Mouse (Mus musculus) heart, embryonic 15.5 days (tissue): ENCODE data around the gene 4932438A13Rik. TPM values are rescaled to one million over a fixed set of nuclear protein-coding genes. Genes with fewer than 3 reads are reported as not detected.

Experiments used
- ATAC-seq: fragments of 200-750 bp; cut with Nextera tagmentation; replicated peaks from 2 replicates; pipeline ENCODE4 v1.8.0; 2017; ENCODE audit warnings: low read depth, moderate TSS enrichment; ENCODE audit not compliant: insufficient number of reproducible peaks, insufficient read depth, low FRiP score
- H3K27ac ChIP-seq: fragments of 300-500 bp; sonication (generic); 2 replicates; pipeline ENCODE4 v1.5.1; 2015; ENCODE audit warnings: mild to moderate bottlenecking, inconsistent platforms
- H3K27me3 ChIP-seq: fragments of 300-500 bp; sonication (generic); 2 replicates; pipeline ENCODE4 v1.6.1; 2015; ENCODE audit warnings: inconsistent platforms
- H3K36me3 ChIP-seq: fragments of 300-500 bp; sonication (generic); 2 replicates; pipeline ENCODE4 v1.6.1; 2015; ENCODE audit warnings: mild to moderate bottlenecking, inconsistent platforms
- H3K4me1 ChIP-seq: fragments of 300-500 bp; sonication (generic); replicated peaks from 2 replicates; pipeline ENCODE4 v1.6.1; 2015; ENCODE audit warnings: inconsistent platforms
- H3K4me2 ChIP-seq: fragments of 300-500 bp; sonication (generic); 2 replicates; pipeline ENCODE4 v1.6.1; 2015; ENCODE audit warnings: inconsistent platforms, mild to moderate bottlenecking, moderate library complexity
- H3K4me3 ChIP-seq: fragments of 300-500 bp; sonication (generic); 2 replicates; pipeline ENCODE4 v1.5.1; 2015; ENCODE audit warnings: mild to moderate bottlenecking, inconsistent platforms
- H3K9ac ChIP-seq: fragments of 300-500 bp; sonication (generic); 2 replicates; pipeline ENCODE4 v1.6.1; 2015; ENCODE audit warnings: mild to moderate bottlenecking, inconsistent platforms
- H3K9me3 ChIP-seq: fragments of 300-500 bp; sonication (generic); replicated peaks from 2 replicates; pipeline ENCODE4 v1.6.1; 2016; ENCODE audit warnings: inconsistent platforms
- WGBS: fragments of 180-500 bp; shearing (Covaris S2); methylation state at CpG from one replicate; pipeline ENCODE4 v1.1.7; 2015; ENCODE audit warnings: mixed read lengths; 5-methylcytosine and 5-hydroxymethylcytosine counted together
- polyA plus RNA-seq: library from polyadenylated mRNA; unstranded; fragments of >200 nt; fragmentation: Nextera tagmentation; extraction: Ambion mirVana; gene quantifications from 2 replicates; pipeline ENCODE4 v1.2.1, GENCODE M21; 2015

Gene 4932438A13Rik
- 27.7 and 36.0 TPM in 2 replicates for polyA plus RNA-seq

- Histone ChIP-seq H3K9me3 (no peaks in the 10 kb centered on the region), H3K4me3 (peak within 1 kb of the TSS; percentile 97), H3K27me3 (no peaks in the 10 kb centered on the region), H3K36me3 (peaks cover 13% of the 10 kb centered on the region; the same call in 1 of the 2 replicates), H3K9ac (peak within 1 kb of the TSS; percentile 92), H3K4me2 (peak within 1 kb of the TSS; percentile 65), H3K27ac (peak within 1 kb of the TSS; percentile 88), H3K4me1 (peaks cover 10% of the 10 kb centered on the region)
- WGBS: 1% methylated on average over 35 of the region's 38 CpGs
- peak; percentile 98 for ATAC-seq
Measured at GRCm38 (mm10) chr3:36862721-36863275, at the start of gene 4932438A13Rik. Gene 4932438A13Rik (plus strand): TSS chr3:36863104.

- no peak overlapping the region for H3K9ac ChIP-seq
- no peaks in the 10 kb centered on the region for H3K27me3 ChIP-seq
- no peak overlapping the region for H3K4me3 ChIP-seq
- ATAC-seq: no peak
- no peak overlapping the region for H3K27ac ChIP-seq
- H3K9me3 ChIP-seq: no peaks in the 10 kb centered on the region
- H3K36me3 ChIP-seq: no peaks in the 10 kb centered on the region
- no peaks in the 10 kb centered on the region for H3K4me1 ChIP-seq
- H3K4me2 ChIP-seq: no peak overlapping the region
- WGBS: 80% methylated on average over 5 of the region's 5 CpGs
Measured at GRCm38 (mm10) chr3:36816633-36817032, 46.3 kb upstream of the 4932438A13Rik start.

GRCm38 (mm10) chr3:36819402-36819801 is 43.5 kb upstream of the 4932438A13Rik start:
- Histone ChIP-seq H3K36me3 (no peaks in the 10 kb centered on the region), H3K4me3 (no peak overlapping the region), H3K9ac (no peak overlapping the region), H3K4me1 (no peaks in the 10 kb centered on the region), H3K27ac (no peak overlapping the region), H3K9me3 (no peaks in the 10 kb centered on the region), H3K27me3 (no peaks in the 10 kb centered on the region), H3K4me2 (no peak overlapping the region)
- 45% methylated on average over 7 of the region's 7 CpGs for WGBS
- ATAC-seq: no peak

- no peaks in the 10 kb centered on the region for H3K27me3 ChIP-seq
- H3K9me3 ChIP-seq: no peaks in the 10 kb centered on the region
- WGBS: 73% methylated on average over 9 of the region's 9 CpGs
- no peaks in the 10 kb centered on the region for H3K36me3 ChIP-seq
- no peak overlapping the region for H3K9ac ChIP-seq
- H3K4me2 ChIP-seq: no peak overlapping the region
- H3K4me1 ChIP-seq: no peaks in the 10 kb centered on the region
- H3K27ac ChIP-seq: no peak overlapping the region
- ATAC-seq: no peak
- H3K4me3 ChIP-seq: no peak overlapping the region
Measured at GRCm38 (mm10) chr3:36821037-36821436, 41.9 kb upstream of the 4932438A13Rik start.

DNA sequence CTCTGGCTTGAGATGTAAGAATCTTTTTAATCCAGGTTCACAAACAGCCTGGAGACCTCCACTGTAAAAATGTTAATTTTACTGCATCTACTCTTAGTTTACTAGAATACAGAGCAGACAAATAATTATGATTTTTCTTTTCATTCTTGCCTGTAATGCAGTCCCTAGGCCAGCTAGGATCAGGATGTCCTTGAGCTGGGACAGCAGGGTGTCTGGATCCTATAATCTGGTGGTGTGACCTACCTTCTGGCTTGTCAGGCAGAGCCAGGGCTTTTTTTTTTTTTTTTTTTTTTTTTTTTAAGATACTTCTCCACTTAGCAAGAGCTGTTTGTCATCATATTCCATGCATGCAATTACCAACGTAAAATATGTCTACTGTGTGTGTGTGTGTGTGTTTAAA is 37.8 kb upstream of the 4932438A13Rik start:
- no peaks in the 10 kb centered on the region for H3K27me3 ChIP-seq
- H3K4me2 ChIP-seq: no peak overlapping the region
- H3K4me3 ChIP-seq: no peak overlapping the region
- 59% methylated on average over 1 of the region's 1 CpGs for WGBS
- no peaks in the 10 kb centered on the region for H3K36me3 ChIP-seq
- no peaks in the 10 kb centered on the region for H3K9me3 ChIP-seq
- no peak overlapping the region for H3K9ac ChIP-seq
- H3K27ac ChIP-seq: no peak overlapping the region
- H3K4me1 ChIP-seq: no peaks in the 10 kb centered on the region
- ATAC-seq: no peak

DNA sequence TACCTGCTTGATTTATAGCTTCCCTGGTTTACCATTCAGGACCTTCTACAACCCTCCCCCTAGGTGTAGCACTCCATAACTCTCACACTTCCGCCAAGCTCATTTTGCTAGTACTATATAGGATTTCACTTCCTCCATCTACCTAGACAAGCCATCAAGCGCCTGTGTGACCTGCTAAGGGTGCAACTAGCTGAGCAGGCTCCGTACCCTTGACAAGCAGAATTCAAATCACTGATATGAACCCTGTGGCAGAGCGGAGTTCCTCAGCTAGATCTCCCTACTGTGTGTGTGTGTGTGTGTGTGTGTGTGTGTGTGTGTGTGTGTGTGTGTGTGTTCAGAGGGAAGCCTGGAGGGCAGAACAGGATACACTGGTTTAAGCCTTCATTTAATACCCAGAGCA is 37.4 kb upstream of the 4932438A13Rik start:
- 70% methylated on average over 4 of the region's 4 CpGs for WGBS
- H3K27ac ChIP-seq: no peak overlapping the region
- no peaks in the 10 kb centered on the region for H3K9me3 ChIP-seq
- no peaks in the 10 kb centered on the region for H3K27me3 ChIP-seq
- no peak for ATAC-seq
- no peak overlapping the region for H3K9ac ChIP-seq
- no peak overlapping the region for H3K4me2 ChIP-seq
- no peaks in the 10 kb centered on the region for H3K36me3 ChIP-seq
- H3K4me3 ChIP-seq: no peak overlapping the region
- H3K4me1 ChIP-seq: no peaks in the 10 kb centered on the region

DNA sequence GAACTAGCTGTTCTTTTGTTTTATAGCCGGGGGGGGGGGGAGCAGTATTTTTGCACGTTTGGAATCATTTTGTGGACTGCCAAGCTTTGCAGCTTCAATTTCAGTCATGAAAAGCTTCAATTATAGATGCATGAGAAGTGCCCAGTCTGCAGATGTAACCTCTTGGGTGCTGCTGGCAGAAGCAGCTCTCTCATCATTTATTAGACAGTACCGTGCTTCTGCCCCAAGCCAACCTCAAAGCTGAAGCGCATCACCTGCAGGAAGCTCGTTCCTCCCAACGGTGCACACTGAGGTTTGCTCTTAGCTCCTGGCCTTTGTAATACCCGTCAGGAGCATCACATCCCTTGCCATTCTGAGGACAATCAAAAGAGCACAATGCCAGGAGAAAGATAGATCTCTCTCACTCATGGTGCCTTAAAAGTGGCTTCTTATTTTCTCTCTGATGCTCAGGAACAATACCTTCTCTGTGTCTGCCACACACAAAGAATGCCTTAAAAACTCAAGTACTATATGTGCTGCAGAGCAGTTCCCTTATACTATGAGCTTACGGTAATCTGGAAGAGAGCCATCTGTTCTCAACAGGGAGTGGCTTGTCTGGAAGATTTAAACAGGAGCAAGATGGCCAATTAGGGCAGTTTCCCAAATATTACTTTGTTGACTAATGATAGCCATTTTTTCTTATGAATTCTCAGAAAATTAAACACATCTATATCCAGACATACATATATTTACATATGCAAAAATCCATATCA is 35.5 kb upstream of the 4932438A13Rik start:
- ATAC-seq: no peak
- Histone ChIP-seq H3K4me2 (no peak overlapping the region), H3K9me3 (no peaks in the 10 kb centered on the region), H3K36me3 (no peaks in the 10 kb centered on the region), H3K27ac (no peak overlapping the region), H3K9ac (no peak overlapping the region), H3K4me1 (no peaks in the 10 kb centered on the region), H3K4me3 (no peak overlapping the region), H3K27me3 (no peaks in the 10 kb centered on the region)
- 53% methylated on average over 8 of the region's 8 CpGs for WGBS

DNA sequence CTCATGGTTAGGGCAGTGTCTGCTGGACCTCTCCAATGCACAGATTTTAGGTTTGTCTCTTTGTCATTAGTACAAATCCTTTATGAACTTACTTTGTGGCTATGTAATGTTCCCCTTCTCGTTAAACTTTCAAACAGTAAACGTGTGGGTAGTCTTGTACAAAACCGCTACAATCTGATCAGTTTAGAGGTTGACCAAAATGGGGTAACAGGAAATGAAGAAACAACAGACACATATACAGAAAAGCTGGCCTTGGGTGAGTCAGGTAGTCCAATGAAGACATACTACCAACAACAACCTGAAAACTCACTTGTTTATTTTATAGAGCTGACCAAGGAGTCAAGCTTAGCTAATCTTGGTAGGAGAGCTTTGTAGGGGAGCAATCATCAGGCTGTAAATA is 32.7 kb upstream of the 4932438A13Rik start:
- H3K27ac ChIP-seq: no peak overlapping the region
- H3K9me3 ChIP-seq: no peaks in the 10 kb centered on the region
- no peaks in the 10 kb centered on the region for H3K4me1 ChIP-seq
- ATAC-seq: no peak
- no peaks in the 10 kb centered on the region for H3K27me3 ChIP-seq
- no peak overlapping the region for H3K4me2 ChIP-seq
- H3K36me3 ChIP-seq: no peaks in the 10 kb centered on the region
- 87% methylated on average over 3 of the region's 3 CpGs for WGBS
- H3K4me3 ChIP-seq: no peak overlapping the region
- H3K9ac ChIP-seq: no peak overlapping the region

- Histone ChIP-seq H3K4me1 (no peaks in the 10 kb centered on the region), H3K27me3 (no peaks in the 10 kb centered on the region)
Measured at GRCm38 (mm10) chr3:36834426-36834825, 28.5 kb upstream of the 4932438A13Rik start.

DNA sequence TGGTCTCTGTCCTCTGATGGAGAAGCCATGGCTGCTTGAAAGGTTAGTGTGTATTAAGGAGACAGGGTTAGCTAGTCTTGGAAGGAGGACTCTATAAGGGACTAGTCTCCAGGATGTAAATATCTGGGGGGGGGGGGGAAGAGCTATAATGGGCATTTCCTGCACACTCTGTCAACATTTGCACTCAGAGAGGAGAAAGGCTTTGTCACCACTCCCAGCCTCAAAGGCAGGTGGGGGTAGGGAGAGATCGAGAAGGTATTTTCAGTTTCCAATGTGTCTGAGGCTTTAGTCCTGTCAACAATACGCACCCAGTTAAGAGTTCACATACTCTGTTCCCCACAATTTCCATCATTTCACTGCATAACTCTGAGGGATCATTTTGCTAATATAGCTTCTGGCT is 28.1 kb upstream of the 4932438A13Rik start:
- Histone ChIP-seq H3K4me2 (no peak overlapping the region), H3K9me3 (no peaks in the 10 kb centered on the region), H3K27ac (no peak overlapping the region), H3K36me3 (no peaks in the 10 kb centered on the region), H3K4me1 (no peaks in the 10 kb centered on the region), H3K27me3 (peaks cover 2% of the 10 kb centered on the region; the same call in 1 of the 2 replicates), H3K9ac (no peak overlapping the region), H3K4me3 (no peak overlapping the region)
- no peak for ATAC-seq
- WGBS: 82% methylated on average over 2 of the region's 2 CpGs

More at GRCm38 (mm10) chr3:36834426-36834825, 28.5 kb upstream of the 4932438A13Rik start:
- no peak overlapping the region for H3K4me2 ChIP-seq
- ATAC-seq: no peak
- H3K36me3 ChIP-seq: no peaks in the 10 kb centered on the region
- no peak overlapping the region for H3K27ac ChIP-seq
- H3K9ac ChIP-seq: no peak overlapping the region
- WGBS: 76% methylated on average over 4 of the region's 4 CpGs
- H3K9me3 ChIP-seq: no peaks in the 10 kb centered on the region
- H3K4me3 ChIP-seq: no peak overlapping the region

DNA sequence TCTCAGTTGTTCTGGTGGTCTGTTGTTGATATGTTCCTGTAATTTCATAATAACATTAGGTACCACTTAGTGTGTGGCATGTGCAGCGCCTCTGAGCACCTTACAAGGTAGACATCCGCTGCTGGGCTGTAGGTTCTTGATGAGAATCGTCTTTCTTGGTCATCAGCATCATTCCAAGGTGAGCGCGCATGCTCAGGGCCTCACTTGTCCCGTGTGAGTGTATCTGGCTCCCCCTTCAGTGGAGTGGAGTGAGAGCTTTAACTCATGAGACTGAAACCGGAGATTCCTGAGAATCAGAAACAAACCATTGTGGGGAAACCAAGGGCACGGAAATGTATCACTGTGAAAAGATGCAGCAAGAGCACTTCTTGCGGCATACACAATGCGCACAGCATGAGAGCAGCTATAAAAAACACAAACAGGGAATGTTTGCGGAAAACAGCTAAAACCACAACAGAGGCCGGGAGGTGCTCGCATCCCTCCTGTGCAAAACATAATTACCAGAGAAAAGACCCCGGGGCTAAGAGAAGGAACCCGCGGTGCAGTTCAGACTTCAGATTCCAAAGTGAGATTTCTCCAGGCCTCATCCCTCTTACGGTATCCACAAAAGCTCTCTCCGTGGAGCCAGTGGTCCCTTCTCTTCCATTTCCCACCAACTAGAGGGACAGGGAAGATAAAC is 27.2 kb upstream of the 4932438A13Rik start:
- H3K4me1 ChIP-seq: no peaks in the 10 kb centered on the region
- H3K4me2 ChIP-seq: peak overlapping the region; percentile 43
- no peak for ATAC-seq
- no peaks in the 10 kb centered on the region for H3K36me3 ChIP-seq
- peaks cover 3% of the 10 kb centered on the region; the same call in 1 of the 2 replicates for H3K27me3 ChIP-seq
- H3K9ac ChIP-seq: no peak overlapping the region
- H3K27ac ChIP-seq: no peak overlapping the region
- no peaks in the 10 kb centered on the region for H3K9me3 ChIP-seq
- peak overlapping the region; percentile 4; the same call in 1 of the 2 replicates for H3K4me3 ChIP-seq
- 29% methylated on average over 18 of the region's 18 CpGs for WGBS
